Mouse (Mus musculus): ENCODE data around the gene Trabd2b.

DNA sequence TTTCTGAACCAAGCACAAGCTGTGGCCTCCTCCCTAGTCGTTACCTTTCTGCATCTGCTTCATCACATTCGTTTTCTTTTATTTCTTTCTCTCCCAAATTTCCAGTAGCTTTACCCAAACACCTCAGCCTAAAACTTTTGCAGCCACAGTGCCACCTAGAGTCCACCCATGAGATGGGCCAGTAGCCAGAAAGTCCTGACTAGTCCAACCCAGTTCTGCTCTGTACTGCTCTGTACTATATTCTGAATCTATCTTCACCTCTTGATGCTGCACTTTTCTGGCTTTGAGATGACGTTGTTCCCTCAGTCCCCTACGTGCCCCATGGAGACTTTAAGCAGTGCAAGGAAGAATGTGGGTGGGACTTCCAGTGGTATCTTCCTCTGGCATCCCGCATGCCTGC is 229.4 kb downstream of the Trabd2b start:
- no peak for TF ChIP-seq POLR2A (IDR thresholded peaks at IDR 0.05; ENCODE audit: borderline replicate concordance, low read depth, low read length)
- TF ChIP-seq CTCF (IDR thresholded peaks at IDR 0.05; ENCODE audit: low read depth, low read length) = peak; percentile 32; the same call in 1 of the 2 replicates
